Mouse (Mus musculus) heart, adult 2 months (tissue): ENCODE measurements around the gene Hs2st1. TPM values are rescaled to one million over a fixed set of nuclear protein-coding genes. Genes with fewer than 3 reads are reported as not detected.

ENCODE experiments used
- DNase-seq, 2 experiments: peaks; one replicate each; pipeline ENCODE4 v3.0.0; 2021
- H3K27ac ChIP-seq: fragments of 200-600 bp; 2 replicates; pipeline ENCODE4 v1.8.1; 2022
- H3K27me3 ChIP-seq: fragments of 200-500 bp; 2 replicates; pipeline ENCODE4 v1.6.1; 2012; ENCODE audit warnings: mild to moderate bottlenecking, low read length, inconsistent platforms, mixed read lengths; ENCODE audit not compliant: control insufficient read depth, insufficient read depth
- H3K36me3 ChIP-seq: fragments of 200-500 bp; 2 replicates; pipeline ENCODE4 v1.6.1; 2012; ENCODE audit warnings: low read length, inconsistent platforms; ENCODE audit not compliant: control insufficient read depth, insufficient read depth
- H3K4me1 ChIP-seq: fragments of 200-500 bp; 2 replicates; pipeline ENCODE4 v1.6.1; 2011; ENCODE audit warnings: low read length; ENCODE audit not compliant: control insufficient read depth, insufficient read depth
- H3K4me3 ChIP-seq: fragments of 200-600 bp; 2 replicates; pipeline ENCODE4 v1.8.1; 2022
- H3K79me2 ChIP-seq: fragments of 200-500 bp; replicated peaks from 2 replicates; pipeline ENCODE4 v1.6.1; 2012; ENCODE audit warnings: mild to moderate bottlenecking, inconsistent platforms, low read length, moderate library complexity, mixed read lengths; ENCODE audit not compliant: control insufficient read depth, insufficient read depth
- H3K9ac ChIP-seq: fragments of 200-500 bp; 2 replicates; pipeline ENCODE4 v1.6.1; 2012; ENCODE audit warnings: low read depth, mild to moderate bottlenecking, control low read depth, inconsistent platforms, low read length, mixed read lengths
- CTCF ChIP-seq: fragments of 200-600 bp; IDR thresholded peaks from 2 replicates; pipeline ENCODE4 v1.8.1; 2022; ENCODE audit warnings: antibody characterized with exemption, mild to moderate bottlenecking, moderate library complexity
- EP300 ChIP-seq: fragments of 200-500 bp; IDR thresholded peaks from 2 replicates; pipeline ENCODE4 v1.6.1; 2011; ENCODE audit warnings: low read depth, low read length, control low read depth; ENCODE audit not compliant: insufficient read depth
- POLR2A ChIP-seq: fragments of 200-500 bp; IDR thresholded peaks from 2 replicates; pipeline ENCODE4 v1.6.1; 2011; ENCODE audit warnings: mild to moderate bottlenecking, low read depth, low read length, control low read depth; ENCODE audit not compliant: insufficient read depth
- WGBS: fragments of 180-500 bp; shearing (Covaris S2); methylation state at CpG from one replicate; pipeline ENCODE4 v1.1.7; 2018; 5-methylcytosine and 5-hydroxymethylcytosine counted together
- intact Hi-C: fragments of 180-260 bp; cut with DNase I; formaldehyde crosslinking; loops from one replicate; pipeline ENCODE4 v1.15.1; 2025
- polyA plus RNA-seq: library from polyadenylated mRNA; depleted of rRNA; stranded (reverse); fragments of >200 nt; gene quantifications from 2 replicates; pipeline ENCODE4 v1.2.3, GENCODE M21; 2012; rRNA removed
- total RNA-seq, 2 experiments: library from RNA; stranded (reverse); gene quantifications; 2 replicates each; pipeline ENCODE4 v1.2.3; 2021

Gene Hs2st1
- total and polyA plus RNA-seq, 3 experiments, result 2.3 to 8.4 (median 7.2) TPM

DNA sequence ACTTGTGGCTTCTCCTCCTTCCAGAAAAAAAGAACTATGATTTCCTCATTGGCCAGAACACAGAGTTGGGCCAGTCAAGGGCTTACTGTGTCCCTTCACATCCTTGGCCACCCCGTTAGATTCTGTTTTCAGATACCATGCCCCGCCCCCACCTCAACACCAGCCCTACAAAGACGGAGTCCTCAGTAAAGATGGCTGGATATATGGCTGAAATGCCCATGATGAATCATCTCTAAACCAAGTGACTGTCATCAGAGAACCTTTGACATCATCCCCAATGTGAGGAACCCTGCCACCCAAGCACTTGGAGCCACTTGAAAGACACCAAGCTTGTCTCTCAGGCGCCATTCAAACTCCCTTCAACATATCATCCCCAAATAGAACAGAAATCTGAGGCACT, 190.2 kb downstream of the Hs2st1 start:
- Histone ChIP-seq H3K27ac (no peak overlapping the region), H3K9ac (no peak overlapping the region), H3K27me3 (no peaks in the 10 kb centered on the region), H3K4me3 (no peak overlapping the region), H3K4me1 (no peaks in the 10 kb centered on the region), H3K36me3 (no peaks in the 10 kb centered on the region), H3K79me2 (no peaks in the 10 kb centered on the region)
- 82% methylated on average over 4 of the region's 4 CpGs for WGBS
- TF ChIP-seq CTCF (no peak), POLR2A (no peak), EP300 (no peak)
- no peak for DNase-seq
- intact Hi-C loops, result no loop called here

Other genes with a start within 250 kb of the Hs2st1 start
- 100 to 1,000 TPM; 127 to 136 TPM for gene Selenof, start 123 bp upstream of the Hs2st1 start, total RNA-seq
- 97.2 and 155 TPM in 2 replicates for gene Selenof, start 123 bp upstream of the Hs2st1 start, polyA plus RNA-seq
- gene Sh3glb1, start 150.2 kb upstream of the Hs2st1 start, total RNA-seq, result 100 to 1,000 TPM; 314 to 407 TPM
- gene Sh3glb1, start 150.2 kb upstream of the Hs2st1 start, polyA plus RNA-seq, result 94.5 and 121 TPM in 2 replicates
- gene Clca3a1, start 190.8 kb upstream of the Hs2st1 start, total RNA-seq, result 1 to 10 TPM in 1 of 2 experiments, under 1 TPM in 1; 0.76 to 1.0 TPM
- gene Clca3a1, start 190.8 kb upstream of the Hs2st1 start, polyA plus RNA-seq, result 0.96 and 0.97 TPM in 2 replicates
- gene Clca3a2, start 249.3 kb upstream of the Hs2st1 start, total RNA-seq, result under 1 TPM in 1 of 2 experiments, not detected in 1; 0.16 TPM
- 0.29 and 0.85 TPM in 2 replicates for gene Clca3a2, start 249.3 kb upstream of the Hs2st1 start, polyA plus RNA-seq